Mouse (Mus musculus) right cerebral cortex, adult 2 months (tissue): ENCODE data around the gene Cmtr2.

Source experiments
- DNase-seq, 2 experiments: peaks; one replicate each; pipeline ENCODE4 v3.0.0; 2021 to 2022; ENCODE audit warnings: low spot score in 2 of 2

Gene Cmtr2

GRCm38 (mm10) chr8:110215365-110215764 is at the start of gene Cmtr2:
Gene Cmtr2 (plus strand): TSS chr8:110215665.
- no peak for DNase-seq

DNA sequence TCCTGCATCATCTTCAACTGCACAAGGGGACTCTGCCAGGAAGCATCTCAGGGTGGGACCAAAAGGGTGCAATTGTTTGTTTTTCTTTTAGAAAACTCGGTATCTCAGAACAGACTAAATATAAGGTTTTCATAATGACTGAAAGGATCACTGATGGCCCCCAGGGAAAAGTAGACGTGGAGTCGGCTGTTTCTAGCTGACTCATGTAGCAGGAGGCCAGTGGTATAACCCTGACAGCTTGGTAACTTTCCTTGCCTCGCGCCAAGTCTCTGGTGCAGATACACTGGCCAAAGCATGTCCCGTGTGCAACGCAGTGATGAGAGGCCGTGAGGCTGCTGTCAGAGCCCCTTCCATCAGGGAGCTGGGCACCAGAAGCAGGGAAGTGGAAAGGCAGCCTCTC is 49.2 kb upstream of the Cmtr2 start:
- DNase-seq, result no peak

DNA sequence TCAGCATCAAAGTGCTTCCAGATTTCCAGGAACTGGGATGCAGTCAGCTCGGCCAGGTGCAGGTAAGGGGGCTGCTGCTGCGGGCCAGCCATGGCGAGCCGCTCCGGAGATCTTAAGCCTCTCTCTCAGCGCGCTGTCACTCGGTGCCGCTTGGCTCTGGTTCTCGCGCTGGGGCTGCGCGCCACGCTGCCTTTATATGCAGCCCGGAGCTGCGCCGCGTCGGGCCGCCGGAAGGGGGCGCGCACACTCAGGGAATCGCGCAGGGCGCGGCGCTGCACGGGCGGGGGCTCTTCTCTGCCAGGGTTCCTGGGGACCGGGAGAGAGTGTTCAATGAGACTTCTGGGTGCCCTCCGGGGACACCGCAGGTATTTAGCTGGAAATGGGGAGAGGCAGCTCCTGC is 47.4 kb upstream of the Cmtr2 start, which contains the start of gene Calb2:
Gene Calb2 (minus strand): TSS at position 165 of the 400 bp plus-strand sequence.
- peak; percentile 61 to 72 for DNase-seq

DNA sequence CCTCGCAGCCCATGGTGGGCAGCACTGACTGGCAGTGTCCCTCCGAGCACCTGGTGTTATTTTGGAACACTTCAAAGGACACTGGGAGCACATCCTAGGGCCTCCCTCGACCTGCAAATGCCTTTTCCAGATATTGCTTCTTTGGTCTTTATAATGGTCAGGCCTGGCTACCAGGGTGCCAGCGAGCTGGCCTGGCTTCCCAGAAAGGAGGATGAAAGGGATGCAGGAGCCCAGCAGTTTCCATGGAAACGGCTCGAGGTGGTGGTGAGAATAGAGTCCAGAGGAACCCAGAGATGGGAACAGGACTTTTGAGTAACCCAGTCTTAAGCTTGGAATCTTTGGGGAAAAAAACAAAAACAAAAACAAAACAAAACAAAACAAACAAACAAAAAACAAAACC is 43.3 kb upstream of the Cmtr2 start:
- DNase-seq, result no peak

DNA sequence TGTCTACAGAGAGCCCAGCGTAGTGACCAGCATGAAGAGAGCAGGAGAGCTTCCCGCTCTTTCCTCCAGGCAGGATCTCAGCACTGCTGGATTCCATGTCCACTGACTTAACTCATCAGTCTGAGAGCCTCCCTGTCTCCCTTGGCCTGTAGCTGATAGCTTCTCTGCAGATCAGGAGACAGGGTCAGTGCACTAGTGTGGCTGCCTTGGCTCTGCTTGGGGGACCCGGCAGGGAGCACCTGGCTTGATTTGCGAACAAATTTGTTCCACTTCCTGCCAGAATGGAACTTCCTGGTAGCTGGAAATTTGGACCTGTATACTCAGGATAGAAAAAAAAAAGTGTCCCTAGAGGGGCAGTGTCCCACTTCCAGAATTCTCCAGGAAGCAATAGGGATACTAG is 40.6 kb upstream of the Cmtr2 start:
- no peak for DNase-seq

DNA sequence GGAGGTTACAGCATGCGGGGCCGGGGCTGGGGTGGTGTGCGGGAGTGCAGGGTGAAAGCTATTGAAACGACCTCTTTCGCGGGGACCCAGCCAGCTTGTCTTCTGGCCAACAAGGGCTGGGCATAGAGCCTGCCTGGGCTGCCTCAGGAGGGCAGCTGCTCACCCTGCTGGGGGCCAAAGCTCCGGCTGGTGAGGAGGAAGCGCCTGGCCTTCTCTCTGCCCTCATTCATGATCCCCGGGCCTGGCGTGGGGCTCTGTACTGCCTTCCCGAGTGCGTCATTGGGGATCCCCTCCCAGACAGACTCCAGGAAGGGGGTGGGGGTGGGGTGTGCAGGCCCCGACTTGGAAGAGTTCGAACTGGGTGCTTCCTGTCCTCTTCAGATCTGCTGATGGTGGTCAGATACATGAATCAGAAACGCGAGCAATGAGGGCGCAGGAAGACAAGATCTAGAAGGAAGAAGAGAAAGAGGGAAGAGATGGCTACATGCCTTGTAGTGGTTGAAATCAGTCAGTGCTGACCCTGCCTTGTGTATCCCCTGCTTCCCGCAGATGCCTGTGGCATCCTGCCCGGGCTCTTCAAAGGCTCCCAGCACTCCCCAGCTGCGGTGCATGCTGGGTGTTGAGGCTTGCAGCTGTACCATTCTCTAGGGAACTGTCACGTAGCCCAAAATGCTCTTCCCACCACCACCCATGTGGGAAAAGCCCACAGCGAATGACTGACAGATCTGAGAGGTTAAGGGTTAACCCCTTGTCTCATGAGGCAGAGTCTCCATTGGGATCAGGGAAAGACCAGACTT is 37.9 kb upstream of the Cmtr2 start:
- DNase-seq, result no peak

GRCm38 (mm10) chr8:110182735-110183367 is 32.6 kb upstream of the Cmtr2 start:
- no peak for DNase-seq

DNA sequence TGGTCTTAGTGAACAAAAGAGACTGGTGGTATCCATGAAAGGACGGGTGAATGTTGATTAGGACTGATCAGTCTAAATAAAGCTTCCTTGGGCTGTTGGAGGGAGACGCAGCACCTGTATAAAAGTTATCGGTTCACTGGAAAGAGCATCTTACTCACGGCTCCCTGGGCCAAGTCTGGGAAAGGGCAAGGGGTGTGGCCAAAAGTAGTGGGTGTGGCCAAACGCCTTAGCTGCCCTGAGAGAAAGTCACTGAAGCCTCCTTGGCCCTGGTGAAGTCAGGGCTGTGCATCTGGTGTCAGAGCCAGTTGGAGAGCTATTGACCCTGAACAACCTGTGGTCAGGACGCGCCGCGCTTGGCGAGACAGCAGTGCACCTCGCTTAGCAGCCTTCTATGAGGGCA is 31.7 kb upstream of the Cmtr2 start:
- no peak for DNase-seq

DNA sequence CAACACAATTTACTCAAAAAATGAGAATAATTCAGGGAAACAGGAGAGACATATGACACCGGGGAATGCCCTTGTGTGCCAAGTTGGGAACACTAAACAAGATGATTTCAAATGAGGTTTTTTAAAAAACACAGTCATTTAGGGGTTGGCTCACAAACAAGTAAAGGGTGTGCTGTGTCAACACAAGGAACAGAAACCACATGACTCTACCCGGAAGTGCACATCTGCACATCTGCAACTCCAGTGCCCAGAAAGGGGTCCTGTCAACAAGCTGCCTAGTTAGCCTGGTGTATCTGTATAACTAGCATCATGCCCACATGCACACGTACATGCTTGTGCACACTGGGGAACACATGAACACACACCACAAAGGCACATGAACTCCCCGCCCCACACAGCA is 29.9 kb upstream of the Cmtr2 start:
- no peak for DNase-seq

DNA sequence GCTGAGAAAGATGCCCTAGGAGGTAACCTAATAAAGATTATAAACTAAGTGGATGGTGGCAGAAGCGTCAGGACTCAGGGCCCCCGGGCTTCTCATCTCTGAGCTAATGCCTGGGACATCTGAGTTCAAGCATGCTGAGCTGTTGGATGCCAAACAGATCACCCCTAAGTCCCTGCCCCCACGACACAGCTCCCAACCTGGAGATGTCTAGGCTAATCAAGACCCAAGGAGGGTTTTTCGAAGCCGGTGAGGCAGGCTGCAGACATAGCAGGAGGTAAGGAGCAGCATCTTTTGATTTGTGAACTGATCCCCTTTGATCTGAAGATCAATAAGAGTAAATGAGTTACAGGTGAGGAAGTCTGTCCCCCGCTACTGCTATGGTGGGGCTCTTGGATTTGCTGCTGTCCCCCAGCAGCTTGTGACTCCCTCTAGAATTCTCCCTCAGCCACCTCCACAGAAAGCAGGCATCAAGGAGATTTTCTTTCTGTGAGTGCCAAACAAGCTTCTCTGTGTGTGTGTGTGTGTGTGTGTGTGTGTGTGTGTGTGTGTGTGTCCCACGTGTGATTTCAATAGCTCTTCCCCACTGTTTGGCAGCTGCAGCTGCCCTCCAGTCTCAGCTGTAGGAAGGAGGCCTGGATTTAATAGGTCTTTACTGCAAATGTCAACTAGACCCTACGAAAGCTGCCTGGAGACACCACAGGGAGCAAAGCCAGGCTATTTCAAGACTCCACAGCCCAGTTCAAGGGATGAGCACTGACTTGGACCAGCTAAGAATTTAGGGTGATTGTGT is 26.3 kb upstream of the Cmtr2 start:
- DNase-seq, result peak in 1 of 2 experiments; percentile 28

DNA sequence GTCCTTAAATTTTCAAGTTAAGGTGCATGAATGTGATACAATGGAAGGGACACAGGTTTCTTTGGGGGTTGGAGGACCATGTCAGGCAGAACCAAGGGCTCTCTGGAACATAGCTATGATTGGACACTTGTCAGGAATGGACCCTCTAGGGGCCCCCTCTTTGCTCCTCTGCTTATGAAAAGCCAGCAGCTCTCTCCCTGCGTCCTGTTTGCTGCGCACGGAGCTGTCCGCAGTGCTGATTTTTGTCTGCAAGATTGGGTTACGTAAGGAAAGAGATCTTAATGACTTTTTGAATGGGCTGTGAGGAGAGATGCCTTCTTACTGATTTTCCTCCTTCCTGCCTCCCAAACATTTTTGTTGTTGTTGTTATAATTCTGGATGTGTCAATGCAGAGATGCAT is 18.8 kb upstream of the Cmtr2 start:
- DNase-seq, result no peak

DNA sequence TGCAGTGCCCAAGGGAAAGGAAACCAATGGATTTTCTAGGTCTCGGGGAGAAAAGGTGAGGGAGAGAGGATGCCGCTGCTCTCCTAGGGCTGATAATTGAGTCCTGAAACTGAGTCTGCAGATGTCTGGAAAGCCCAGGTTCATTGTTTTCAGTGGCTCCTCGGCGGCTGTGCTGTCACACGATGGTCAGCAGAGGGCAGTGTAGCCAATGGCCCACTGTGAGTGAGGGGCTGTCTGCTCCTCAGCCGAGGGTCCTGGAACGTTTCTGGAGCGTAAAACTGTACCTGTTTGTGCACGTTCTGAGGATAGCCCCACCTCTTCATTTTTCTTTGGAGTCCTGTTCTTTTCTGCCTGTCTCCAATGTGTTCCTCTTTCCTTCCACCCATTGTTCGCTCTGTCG is 13.7 kb upstream of the Cmtr2 start:
- DNase-seq, result no peak

GRCm38 (mm10) chr8:110216253-110216652 is 788 bp downstream of the Cmtr2 start:
- no peak for DNase-seq

GRCm38 (mm10) chr8:110217198-110217597 is 1.7 kb downstream of the Cmtr2 start:
- DNase-seq, result peak; percentile 14 to 31

DNA sequence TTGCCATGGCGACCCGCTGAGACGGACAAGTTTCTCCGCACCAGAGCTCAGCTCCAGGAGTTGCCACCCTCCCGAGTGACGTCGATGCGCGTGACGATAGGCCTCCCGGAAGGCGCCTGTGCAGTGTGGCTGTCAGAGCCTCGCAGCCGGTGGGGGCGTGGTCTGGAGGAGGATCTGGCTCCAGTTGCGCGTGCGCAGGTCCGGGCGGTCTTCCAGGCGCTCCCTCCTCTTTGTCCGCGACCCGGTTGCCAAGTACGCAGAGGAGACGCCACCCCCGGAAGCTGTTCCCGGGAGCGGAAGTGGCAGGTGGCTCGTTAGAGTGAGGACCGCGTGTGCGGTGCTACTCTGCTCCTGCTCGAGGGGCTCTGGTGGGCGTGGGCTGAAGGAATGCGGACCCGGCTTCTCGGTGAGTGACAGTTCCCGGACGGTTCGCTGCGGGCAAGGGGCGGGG is 2.2 kb downstream of the Cmtr2 start:
- peak; percentile 100 for DNase-seq

DNA sequence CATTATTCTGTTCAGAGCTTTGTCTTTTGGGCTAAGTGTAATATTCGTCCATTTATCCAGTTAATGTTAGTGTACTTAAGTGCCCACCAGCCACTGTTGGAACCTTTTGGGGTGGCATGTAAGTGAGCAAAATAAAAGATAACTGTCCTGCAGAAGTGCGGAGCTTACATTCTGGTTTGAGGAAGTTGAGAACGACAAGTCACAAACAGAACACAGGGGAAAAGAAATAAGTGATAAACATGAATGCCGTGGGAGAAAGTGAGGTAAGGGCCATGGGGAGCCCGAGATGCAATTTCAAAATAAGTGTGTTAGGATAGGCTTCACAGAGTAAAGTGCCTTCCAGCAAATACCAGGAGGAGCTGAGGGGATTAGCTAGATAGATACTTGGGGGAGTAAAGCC is 3.0 kb downstream of the Cmtr2 start:
- no peak for DNase-seq

- DNase-seq, result no peak
Measured at GRCm38 (mm10) chr8:110220936-110221335, 5.5 kb downstream of the Cmtr2 start.

- DNase-seq, result no peak
Measured at GRCm38 (mm10) chr8:110230803-110231202, 15.3 kb downstream of the Cmtr2 start.

GRCm38 (mm10) chr8:110242278-110243177 is 27.1 kb downstream of the Cmtr2 start:
- peak in 1 of 2 experiments; percentile 12 for DNase-seq

DNA sequence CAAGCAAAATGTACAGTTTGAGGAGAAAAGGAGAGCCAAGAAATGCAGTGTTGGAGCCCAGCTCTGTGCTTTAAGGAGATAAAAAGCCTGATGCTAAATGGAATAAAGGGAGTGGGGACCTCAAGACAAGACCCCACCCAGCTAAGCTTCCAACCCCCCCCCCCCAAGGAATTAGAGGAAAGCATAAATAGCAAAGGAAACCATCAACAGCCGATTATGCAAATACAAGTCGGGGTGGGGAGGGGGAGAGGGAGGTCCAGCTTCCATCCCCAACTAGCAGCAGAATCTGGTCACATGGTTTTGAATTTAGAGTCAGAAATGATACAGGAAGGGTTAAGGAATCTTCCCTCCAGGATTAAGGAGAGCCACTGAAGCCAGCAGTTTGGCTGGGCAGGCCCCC is 29.1 kb downstream of the Cmtr2 start:
- no peak for DNase-seq

DNA sequence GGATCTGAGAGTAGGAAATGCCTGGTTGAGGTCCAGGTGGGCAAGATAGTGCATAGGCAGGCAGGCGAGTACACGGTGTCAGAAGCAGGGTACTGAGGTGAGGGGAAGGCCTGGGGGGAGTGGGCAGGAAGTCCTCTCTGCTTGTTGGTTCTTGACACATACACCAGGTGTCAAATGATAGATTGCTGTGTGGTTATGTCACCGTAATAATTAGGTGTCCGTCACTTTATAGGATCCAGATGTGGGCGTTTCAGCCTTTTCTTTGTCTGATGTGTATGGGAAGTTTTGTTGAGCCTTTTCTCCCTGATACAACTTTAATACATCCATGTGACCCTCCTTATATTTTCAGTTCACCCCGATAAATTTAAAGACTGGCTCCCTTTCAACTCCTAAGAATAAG is 31.8 kb downstream of the Cmtr2 start:
- no peak for DNase-seq
